Mouse (Mus musculus) inflammation-experienced regulatory T-cells (primary cell): Measurements from ENCODE around the gene Ggn. TPM values are rescaled to one million over a fixed set of nuclear protein-coding genes. Genes with fewer than 3 reads are reported as not detected.

ENCODE experiments used
- polyA plus RNA-seq, 2 experiments: library from polyadenylated mRNA; unstranded; fragments of 100-300 nt; shearing (Covaris generic); gene quantifications; one replicate each; pipeline ENCODE4 v1.2.1; 2017

Ggn gene
- polyA plus RNA-seq, result under 1 TPM; 0.07 to 0.36 TPM

GRCm38 (mm10) chr7:29170066-29170754 lies at the start of gene Ggn, which contains the start of gene Spred3:
Ggn (plus strand) TSS chr7:29170210.
Spred3 (minus strand) TSS chr7:29170411.

DNA sequence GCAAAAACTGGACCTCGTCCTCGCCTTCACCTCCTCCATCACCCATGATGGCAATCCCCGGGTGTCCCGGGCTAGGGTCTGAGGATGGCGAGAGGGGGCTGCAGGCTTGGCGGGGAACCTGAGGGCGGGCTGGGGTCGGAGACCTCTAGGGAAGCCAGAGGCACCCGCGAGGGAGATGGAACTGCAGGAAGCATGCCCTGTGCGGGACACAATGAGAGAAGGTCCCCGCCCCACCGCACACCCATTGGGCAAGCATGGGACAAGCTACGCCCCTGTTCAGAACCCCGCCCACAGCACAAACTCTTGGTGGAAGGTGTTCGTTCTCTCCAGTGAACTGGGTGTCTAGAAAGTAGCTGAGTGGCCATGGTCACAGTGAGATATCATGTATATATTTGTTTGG lies 45.0 kb upstream of the Ggn start, which contains the start of gene Ryr1:
Gene Ryr1, minus strand, starts transcription at position 210 of the 400 bp plus-strand sequence.

GRCm38 (mm10) chr7:29134693-29135386 lies 35.2 kb upstream of the Ggn start, which contains the start of gene Rasgrp4:
Rasgrp4 (plus strand) TSS chr7:29134851.

GRCm38 (mm10) chr7:29155838-29156782 lies 13.9 kb upstream of the Ggn start, which contains the start of gene Fam98c:
Fam98c (minus strand) TSS chr7:29156234.

DNA sequence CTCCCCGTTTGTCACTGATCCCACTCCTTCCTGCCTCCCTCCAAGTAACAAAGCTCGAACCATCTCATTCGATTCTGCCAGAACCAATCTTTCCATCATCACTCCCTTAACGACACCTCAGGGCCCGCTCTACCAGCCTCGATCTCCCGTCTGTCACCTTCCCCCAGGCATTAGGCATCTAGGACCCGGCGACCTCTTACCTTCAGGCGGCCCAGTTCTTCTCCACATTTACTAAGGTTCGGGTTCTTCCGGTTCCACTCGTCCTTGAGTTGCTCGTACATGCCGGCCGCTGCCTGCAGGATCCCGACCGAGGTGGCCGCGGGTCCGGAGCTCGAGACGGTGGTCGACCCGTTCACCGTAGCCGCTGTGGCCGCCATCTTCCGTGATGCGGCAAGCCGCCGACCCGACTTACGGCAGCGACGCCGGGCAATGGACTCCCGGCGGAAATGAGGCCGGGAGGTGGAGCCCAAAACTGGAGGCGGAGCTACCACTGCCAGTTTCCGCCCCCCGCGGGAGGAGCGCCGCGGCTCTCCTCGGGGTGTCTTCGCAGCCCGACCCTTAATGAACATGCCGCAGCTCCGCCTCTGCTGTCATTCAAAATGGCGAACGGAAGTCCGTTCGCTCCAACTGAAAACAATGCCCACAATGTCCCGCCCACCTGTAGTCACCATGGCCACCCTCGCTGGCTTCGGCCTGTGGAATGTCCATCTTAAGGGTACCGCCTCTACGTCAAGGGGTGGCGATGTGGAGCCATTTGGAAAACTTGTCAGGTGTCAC lies 10.3 kb downstream of the Ggn start, which contains the start of gene Psmd8:
Gene Psmd8, minus strand, starts transcription at position 625 of the 777 bp plus-strand sequence.

DNA sequence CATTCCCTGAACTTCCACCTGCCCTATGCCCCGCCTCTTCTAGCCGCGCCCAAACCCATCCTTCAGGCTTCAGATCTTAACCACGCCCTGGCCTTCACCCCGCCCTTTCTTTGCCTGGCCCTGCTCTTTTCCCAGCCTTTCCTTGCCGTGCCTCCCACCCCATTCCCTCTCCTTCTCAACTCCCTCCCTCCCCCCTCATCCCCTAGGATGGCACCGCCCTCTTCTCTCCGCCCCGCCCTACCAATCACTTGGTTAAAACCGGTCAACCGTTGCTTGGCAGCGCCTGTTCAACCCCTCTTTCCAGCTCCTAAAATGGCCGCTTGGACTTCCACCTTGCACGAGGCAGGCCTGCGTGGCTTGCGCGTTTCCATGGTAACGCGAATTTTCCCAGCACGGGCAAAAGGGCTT lies 43.7 kb downstream of the Ggn start, which contains the start of gene Catsperg1:
Gene Catsperg1, minus strand, starts transcription at position 361 of the 408 bp plus-strand sequence.

Other genes with a start within 250 kb of the Ggn start
- 100 to 1,000 TPM; 248 to 281 TPM for gene Actn4, start 207.9 kb upstream of the Ggn start, polyA plus RNA-seq
- 100 to 1,000 TPM; 306 to 337 TPM for gene Eif3k, start 188.3 kb upstream of the Ggn start, polyA plus RNA-seq
- 100 to 1,000 TPM; 122 to 163 TPM for gene Map4k1, start 188.2 kb upstream of the Ggn start, polyA plus RNA-seq
- 1 to 10 TPM in 1 of 2 experiments, under 1 TPM in 1; 0.02 to 1.4 TPM for gene Ryr1, start 45.0 kb upstream of the Ggn start, polyA plus RNA-seq
- 1 to 10 TPM in 1 of 2 experiments, under 1 TPM in 1; 0.94 to 1.0 TPM for gene Rasgrp4, start 35.4 kb upstream of the Ggn start, polyA plus RNA-seq
- 10 to 100 TPM; 68.9 to 72.7 TPM for gene Fam98c, start 14.0 kb upstream of the Ggn start, polyA plus RNA-seq
- under 1 TPM; 0.28 to 0.70 TPM for gene Spred3, start 201 bp downstream of the Ggn start, polyA plus RNA-seq
- gene Psmd8, start 10.5 kb downstream of the Ggn start, polyA plus RNA-seq, result 100 to 1,000 TPM; 205 to 212 TPM
- gene Catsperg1, start 43.8 kb downstream of the Ggn start, polyA plus RNA-seq, result 1 to 10 TPM; 1.3 to 2.1 TPM
- 1 to 10 TPM; 1.8 to 5.3 TPM for gene Kcnk6, start 62.3 kb downstream of the Ggn start, polyA plus RNA-seq
- gene Yif1b, start 68.1 kb downstream of the Ggn start, polyA plus RNA-seq, result 10 to 100 TPM; 62.0 to 64.6 TPM
- gene 2200002D01Rik, start 78.3 kb downstream of the Ggn start, polyA plus RNA-seq, result 1 to 10 TPM; 2.5 to 5.8 TPM
- 100 to 1,000 TPM; 215 to 221 TPM for gene Spint2, start 111.7 kb downstream of the Ggn start, polyA plus RNA-seq
- gene Ppp1r14a, start 119.1 kb downstream of the Ggn start, polyA plus RNA-seq, result 1 to 10 TPM in 1 of 2 experiments, not detected in 1; 1.4 TPM
- under 1 TPM in 1 of 2 experiments, not detected in 1; 0.06 TPM for gene Dpf1, start 133.7 kb downstream of the Ggn start, polyA plus RNA-seq